Mouse (Mus musculus) embryo, embryonic 11 days (tissue): ENCODE measurements around the gene Nus1.

Experiments
- DNase-seq: peaks from one replicate; pipeline ENCODE4 v3.0.0-alpha.2; 2015

Nus1 gene

GRCm38 (mm10) chr10:52417299-52417997 lies at the start of gene Nus1:
Gene Nus1 (plus strand): TSS chr10:52417547.
- peak; percentile 98 for DNase-seq

GRCm38 (mm10) chr10:52368376-52368775 lies 49.0 kb upstream of the Nus1 start:
- no peak for DNase-seq

GRCm38 (mm10) chr10:52373834-52374233 lies 43.5 kb upstream of the Nus1 start:
- no peak for DNase-seq

- no peak for DNase-seq
Measured at GRCm38 (mm10) chr10:52374651-52375050, 42.7 kb upstream of the Nus1 start.

- no peak for DNase-seq
Measured at GRCm38 (mm10) chr10:52376422-52376821, 40.9 kb upstream of the Nus1 start.

- no peak for DNase-seq
Measured at GRCm38 (mm10) chr10:52377813-52378212, 39.5 kb upstream of the Nus1 start.

GRCm38 (mm10) chr10:52381321-52381801 lies 36.0 kb upstream of the Nus1 start:
- DNase-seq = no peak

- peak; percentile 100 for DNase-seq
Measured at GRCm38 (mm10) chr10:52381845-52382591, 35.3 kb upstream of the Nus1 start, which contains the start of gene Gopc. Gene Gopc (minus strand): TSS chr10:52382124.

GRCm38 (mm10) chr10:52383022-52383421 lies 34.3 kb upstream of the Nus1 start:
- DNase-seq = no peak

- DNase-seq = no peak
Measured at GRCm38 (mm10) chr10:52383522-52383921, 33.8 kb upstream of the Nus1 start.

GRCm38 (mm10) chr10:52384823-52385610 lies 32.3 kb upstream of the Nus1 start:
- DNase-seq = peak; percentile 68

GRCm38 (mm10) chr10:52387192-52387591 lies 30.2 kb upstream of the Nus1 start:
- DNase-seq = no peak

GRCm38 (mm10) chr10:52388922-52389430 lies 28.4 kb upstream of the Nus1 start, which contains the start of gene Nepn:
Gene Nepn (plus strand): TSS chr10:52388972.
- no peak for DNase-seq

- peak; percentile 27 for DNase-seq
Measured at GRCm38 (mm10) chr10:52389438-52389837, 27.9 kb upstream of the Nus1 start.

GRCm38 (mm10) chr10:52391208-52391607 lies 26.1 kb upstream of the Nus1 start:
- DNase-seq = no peak

- DNase-seq = no peak
Measured at GRCm38 (mm10) chr10:52396647-52397046, 20.7 kb upstream of the Nus1 start.

- no peak for DNase-seq
Measured at GRCm38 (mm10) chr10:52398715-52399114, 18.6 kb upstream of the Nus1 start.

GRCm38 (mm10) chr10:52399722-52400121 lies 17.6 kb upstream of the Nus1 start:
- no peak for DNase-seq

- no peak for DNase-seq
Measured at GRCm38 (mm10) chr10:52405160-52405559, 12.2 kb upstream of the Nus1 start.

GRCm38 (mm10) chr10:52407526-52407925 lies 9.8 kb upstream of the Nus1 start:
- no peak for DNase-seq

GRCm38 (mm10) chr10:52415020-52415419 lies 2.3 kb upstream of the Nus1 start:
- no peak for DNase-seq

- no peak for DNase-seq
Measured at GRCm38 (mm10) chr10:52416458-52416857, 889 bp upstream of the Nus1 start.
